Mouse (Mus musculus): ENCODE results near the gene Npc1l1. TPM values are rescaled to one million over a fixed set of nuclear protein-coding genes. Genes with fewer than 3 reads are reported as not detected.

The Npc1l1 gene
- polyA plus RNA-seq, 1 experiment = 1.2 TPM

- no peak for DNase-seq (ENCODE audit: extremely low spot score in 1 of 2, low spot score in 1 of 2)
These were observed 64.4 kb downstream of the Npc1l1 start for GRCm38 (mm10) chr11:6165391-6166081.

GRCm38 (mm10) chr11:6164781-6165180 is 65.2 kb downstream of the Npc1l1 start:
- no peak for DNase-seq (ENCODE audit: extremely low spot score in 1 of 2, low spot score in 1 of 2)

- DNase-seq (ENCODE audit: extremely low spot score in 1 of 2, low spot score in 1 of 2) = peak in 1 of 2 experiments; percentile 61
These were observed 66.2 kb downstream of the Npc1l1 start for GRCm38 (mm10) chr11:6163706-6164105.

GRCm38 (mm10) chr11:6163062-6163461 is 66.9 kb downstream of the Npc1l1 start:
- no peak for DNase-seq (ENCODE audit: extremely low spot score in 1 of 2, low spot score in 1 of 2)

- no peak for DNase-seq (ENCODE audit: extremely low spot score in 1 of 2, low spot score in 1 of 2)
These were observed 68.4 kb downstream of the Npc1l1 start for GRCm38 (mm10) chr11:6161549-6161948.

Other genes with a start within 250 kb of the Npc1l1 start
- 594 and 605 TPM in 2 replicates for gene Camk2b, start 163.8 kb downstream of the Npc1l1 start, polyA plus RNA-seq (2012; rRNA removed)
- gene A730071L15Rik, start 30.1 kb downstream of the Npc1l1 start, polyA plus RNA-seq (2012; rRNA removed) = 0.27 TPM in 1 of 2 replicates, not detected in the other
- 96.6 and 104 TPM in 2 replicates for gene Nudcd3, start 29.7 kb downstream of the Npc1l1 start, polyA plus RNA-seq (2012; rRNA removed)
- gene Ddx56, start 37.6 kb upstream of the Npc1l1 start, polyA plus RNA-seq (2012; rRNA removed) = 42.4 and 45.9 TPM in 2 replicates
- gene Tmed4, start 44.7 kb upstream of the Npc1l1 start, polyA plus RNA-seq (2012; rRNA removed) = 126 and 128 TPM in 2 replicates
- gene Ogdh, start 61.5 kb upstream of the Npc1l1 start, polyA plus RNA-seq (2012; rRNA removed) = 145 and 146 TPM in 2 replicates
- gene Zmiz2, start 158.9 kb upstream of the Npc1l1 start, polyA plus RNA-seq (2012; rRNA removed) = 119 and 134 TPM in 2 replicates
- 2,434 and 2,505 TPM in 2 replicates for gene Ppia, start 185.3 kb upstream of the Npc1l1 start, polyA plus RNA-seq (2012; rRNA removed)
- gene H2afv, start 214.3 kb upstream of the Npc1l1 start, polyA plus RNA-seq (2012; rRNA removed) = 75.0 and 80.7 TPM in 2 replicates
- gene Purb, start 245.8 kb upstream of the Npc1l1 start, polyA plus RNA-seq (2012; rRNA removed) = 102 and 103 TPM in 2 replicates

Data from frontal cortex, adult 2 months (tissue).